Mouse (Mus musculus): ENCODE measurements around the gene Gm20817. TPM values are rescaled to one million over a fixed set of nuclear protein-coding genes. Genes with fewer than 3 reads are reported as not detected.
"Not testable (repeated sequence)": the region's sequence is repeated elsewhere in the genome, so short reads cannot be mapped to it uniquely, and the experiment has no call there.

Gene Gm20817
- not detected in 2 replicates for polyA plus RNA-seq (2015; fragmentation: Nextera tagmentation; extraction: Ambion mirVana)

DNA sequence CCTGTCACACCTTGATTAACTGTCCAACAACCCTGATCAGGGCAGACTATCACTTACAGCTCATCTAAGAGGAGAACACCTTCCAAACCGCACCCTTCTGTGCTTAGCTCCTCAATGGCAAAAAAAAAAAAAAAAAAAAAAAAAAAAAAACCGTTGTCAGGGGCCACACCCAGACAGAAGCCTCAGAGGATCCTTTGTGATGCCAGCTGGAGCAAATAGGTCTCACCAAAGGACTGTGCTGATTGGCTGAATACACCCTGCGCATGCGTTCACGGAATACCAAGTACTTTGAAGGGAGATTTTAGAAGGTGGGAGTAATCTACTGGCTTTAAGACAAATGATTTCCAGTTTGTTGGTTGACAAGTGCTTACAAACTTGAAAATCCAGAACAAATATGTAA, at the start of gene Gm20817:
Gene Gm20817, minus strand, starts transcription at position 101 of the 400 bp plus-strand sequence.
- WGBS = no CpG with 5 or more reads among the region's 5 CpGs

More for the DNA sequence above, at the start of gene Gm20817:
- H3K27me3 ChIP-seq; H3K9ac ChIP-seq; H3K36me3 ChIP-seq; H3K9me3 ChIP-seq; H3K4me1 ChIP-seq (replicated peaks); H3K4me2 ChIP-seq; ATAC-seq (ENCODE audit: low FRiP score, low read depth); H3K27ac ChIP-seq (replicated peaks); H3K4me3 ChIP-seq: not testable (repeated sequence)

Measured in hindbrain, embryonic 15.5 days (tissue).